Mouse (Mus musculus) spleen, adult 2 months (tissue): ENCODE measurements around the gene Nxpe2.

Experiments
- CTCF ChIP-seq: fragments of 200-500 bp; IDR thresholded peaks from 2 replicates; pipeline ENCODE4 v1.5.1; 2011; ENCODE audit warnings: mild to moderate bottlenecking, inconsistent platforms; ENCODE audit not compliant: insufficient read depth, insufficient read length, insufficient replicate concordance; ENCODE audit errors: extremely low read depth
- POLR2A ChIP-seq: fragments of 200-500 bp; IDR thresholded peaks from 2 replicates; pipeline ENCODE4 v1.6.1; 2011; ENCODE audit warnings: low read depth, low read length, inconsistent platforms

DNA sequence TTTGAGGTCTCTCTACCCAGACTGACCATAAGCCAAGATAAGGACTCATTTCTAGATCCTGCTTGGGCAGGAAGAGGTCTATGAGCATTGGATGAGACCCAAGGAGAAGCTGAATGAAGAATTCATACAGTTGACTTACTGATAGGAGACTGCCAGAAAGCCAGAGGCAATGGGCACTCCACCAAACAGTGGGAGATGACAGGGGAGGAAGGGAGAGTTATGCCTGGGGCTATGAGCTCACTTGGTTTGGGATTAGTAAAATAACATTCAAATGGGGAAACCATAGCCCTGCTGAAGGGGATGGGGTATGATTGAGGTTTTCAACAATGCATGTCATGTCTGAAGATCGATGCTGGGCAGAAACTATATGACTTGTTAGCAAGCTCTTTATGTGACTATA, 63.0 kb downstream of the Nxpe2 start:
- no peak for TF ChIP-seq CTCF
- no peak for TF ChIP-seq POLR2A
